Mouse (Mus musculus): ENCODE measurements around the gene Srrm2. TPM values are rescaled to one million over a fixed set of nuclear protein-coding genes. Genes with fewer than 3 reads are reported as not detected.

Srrm2 gene
- total RNA-seq (2015) (210 and 224 TPM in 2 replicates), total RNA-seq (2017) (81.2 and 117 TPM in 2 replicates)

- peak; percentile 90 for ATAC-seq (ENCODE audit: poor library complexity, severe bottlenecking)
These were observed at the start of gene Srrm2 for GRCm38 (mm10) chr17:23790269-23791078. Gene Srrm2, plus strand, starts transcription at chr17:23790532.

- ATAC-seq (ENCODE audit: poor library complexity, severe bottlenecking) = peak; percentile 18; the same call in 1 of the 2 replicates
These were observed 49.7 kb upstream of the Srrm2 start, which contains the start of gene Paqr4 for GRCm38 (mm10) chr17:23740598-23741021. Gene Paqr4, minus strand, starts transcription at chr17:23740867.

GRCm38 (mm10) chr17:23741359-23742209 is 48.7 kb upstream of the Srrm2 start:
- no peak for ATAC-seq (ENCODE audit: poor library complexity, severe bottlenecking)

GRCm38 (mm10) chr17:23742210-23742793 is 48.0 kb upstream of the Srrm2 start:
- ATAC-seq (ENCODE audit: poor library complexity, severe bottlenecking) = no peak

GRCm38 (mm10) chr17:23742941-23743340 is 47.4 kb upstream of the Srrm2 start:
- ATAC-seq (ENCODE audit: poor library complexity, severe bottlenecking) = no peak

- ATAC-seq (ENCODE audit: poor library complexity, severe bottlenecking) = no peak
These were observed 46.3 kb upstream of the Srrm2 start for GRCm38 (mm10) chr17:23744076-23744475.

- no peak for ATAC-seq (ENCODE audit: poor library complexity, severe bottlenecking)
These were observed 45.7 kb upstream of the Srrm2 start for GRCm38 (mm10) chr17:23744651-23745050.

GRCm38 (mm10) chr17:23745301-23746251 is 44.8 kb upstream of the Srrm2 start, which contains the start of gene Kremen2:
Gene Kremen2, minus strand, starts transcription at chr17:23745833.
- ATAC-seq (ENCODE audit: poor library complexity, severe bottlenecking) = no peak

GRCm38 (mm10) chr17:23746311-23746710 is 44.0 kb upstream of the Srrm2 start:
- no peak for ATAC-seq (ENCODE audit: poor library complexity, severe bottlenecking)

- ATAC-seq (ENCODE audit: poor library complexity, severe bottlenecking) = peak; percentile 55
These were observed 43.6 kb upstream of the Srrm2 start for GRCm38 (mm10) chr17:23746767-23747166.

- ATAC-seq (ENCODE audit: poor library complexity, severe bottlenecking) = no peak
These were observed 42.9 kb upstream of the Srrm2 start for GRCm38 (mm10) chr17:23747471-23747870.

GRCm38 (mm10) chr17:23748026-23748425 is 42.3 kb upstream of the Srrm2 start:
- no peak; the same call in 1 of the 2 replicates for ATAC-seq (ENCODE audit: poor library complexity, severe bottlenecking)

GRCm38 (mm10) chr17:23748631-23749391 is 41.5 kb upstream of the Srrm2 start:
- peak; percentile 71 for ATAC-seq (ENCODE audit: poor library complexity, severe bottlenecking)

GRCm38 (mm10) chr17:23749400-23750191 is 40.7 kb upstream of the Srrm2 start:
- ATAC-seq (ENCODE audit: poor library complexity, severe bottlenecking) = no peak

GRCm38 (mm10) chr17:23755689-23756088 is 34.6 kb upstream of the Srrm2 start:
- no peak for ATAC-seq (ENCODE audit: poor library complexity, severe bottlenecking)

GRCm38 (mm10) chr17:23757581-23757980 is 32.8 kb upstream of the Srrm2 start:
- no peak for ATAC-seq (ENCODE audit: poor library complexity, severe bottlenecking)

- ATAC-seq (ENCODE audit: poor library complexity, severe bottlenecking) = no peak
These were observed 31.5 kb upstream of the Srrm2 start for GRCm38 (mm10) chr17:23758801-23759200.

GRCm38 (mm10) chr17:23760231-23760630 is 30.1 kb upstream of the Srrm2 start:
- ATAC-seq (ENCODE audit: poor library complexity, severe bottlenecking) = no peak
